Mouse (Mus musculus) C2C12 (cell line): ENCODE measurements around the gene Ap5m1. TPM values are rescaled to one million over a fixed set of nuclear protein-coding genes. Genes with fewer than 3 reads are reported as not detected.
"Not testable (repeated sequence)": the region's sequence is repeated elsewhere in the genome, so short reads cannot be mapped to it uniquely, and the experiment has no call there.

ENCODE experiments used
- H3K27me3 ChIP-seq: one replicate; pipeline ENCODE4 v1.6.1; 2011; ENCODE audit not compliant: control insufficient read depth, insufficient read depth, insufficient read length
- H3K36me3 ChIP-seq: one replicate; pipeline ENCODE4 v1.6.1; 2011; ENCODE audit not compliant: control insufficient read depth, insufficient read depth
- H3K4me3 ChIP-seq: one replicate; pipeline ENCODE4 v1.5.1; 2011; ENCODE audit warnings: mild to moderate bottlenecking, control low read depth; ENCODE audit not compliant: poor library complexity, insufficient read depth, severe bottlenecking
- H3K79me2 ChIP-seq: one replicate; pipeline ENCODE4 v1.6.1; 2011; ENCODE audit not compliant: control insufficient read depth, insufficient read depth
- H3K79me3 ChIP-seq: one replicate; pipeline ENCODE4 v1.6.1; 2011; ENCODE audit warnings: low read depth, control low read depth
- H3ac ChIP-seq: one replicate; pipeline ENCODE3; 2011; ENCODE audit warnings: low read depth; ENCODE audit not compliant: control insufficient read depth, insufficient read length
- CEBPB ChIP-seq: IDR thresholded peaks from one replicate; pipeline ENCODE4 v1.6.1; 2011; ENCODE audit warnings: low read depth, mild to moderate bottlenecking, control low read depth, moderate library complexity
- CTCF ChIP-seq: IDR thresholded peaks from one replicate; pipeline ENCODE4 v1.5.1; 2011; ENCODE audit not compliant: control insufficient read depth, insufficient read depth, insufficient read length
- FOSL1 ChIP-seq: IDR thresholded peaks from one replicate; pipeline ENCODE4 v1.8.0; 2011; ENCODE audit warnings: mild to moderate bottlenecking, low read length; ENCODE audit not compliant: poor library complexity, insufficient read depth, severe bottlenecking
- MAX ChIP-seq: IDR thresholded peaks from one replicate; pipeline ENCODE4 v1.6.1; 2011; ENCODE audit warnings: mild to moderate bottlenecking, control low read depth
- MYOD1 ChIP-seq: IDR thresholded peaks from one replicate; pipeline ENCODE4 v1.6.1; 2011; ENCODE audit warnings: low read depth; ENCODE audit not compliant: control insufficient read depth, insufficient read length
- MYOG ChIP-seq: IDR thresholded peaks from one replicate; pipeline ENCODE4 v1.6.1; 2011; ENCODE audit not compliant: control insufficient read depth, insufficient read length; ENCODE audit errors: extremely low read depth
- USF1 ChIP-seq: IDR thresholded peaks from one replicate; pipeline ENCODE4 v1.6.1; 2011; ENCODE audit warnings: low read depth, mild to moderate bottlenecking, control low read depth, moderate library complexity
- polyA plus RNA-seq: library from polyadenylated mRNA; unstranded; fragments of >200 nt; fragmentation: generic; extraction: Trizol; gene quantifications from one replicate; pipeline ENCODE4 v1.2.1, GENCODE M21; 2012; ENCODE audit warnings: missing spikeins

The Ap5m1 gene
- polyA plus RNA-seq, 1 experiment: 2.3 TPM

- no peaks in the 10 kb centered on the region for H3K27me3 ChIP-seq
- H3K79me2 ChIP-seq: no peaks in the 10 kb centered on the region
- TF ChIP-seq FOSL1: no peak
- no peak for TF ChIP-seq MAX
- no peak for TF ChIP-seq CEBPB
- TF ChIP-seq MYOG: no peak
- TF ChIP-seq CTCF: no peak
- TF ChIP-seq MYOD1: no peak
- no peak for TF ChIP-seq USF1
- H3K4me3 ChIP-seq: no peak overlapping the region
- peaks cover 16% of the 10 kb centered on the region for H3K36me3 ChIP-seq
- no peaks in the 10 kb centered on the region for H3K79me3 ChIP-seq
- H3ac ChIP-seq: no peak overlapping the region
These were observed 24.2 kb downstream of the Ap5m1 start for GRCm38 (mm10) chr14:49090102-49090501.

- Histone ChIP-seq H3K79me3 (no peaks in the 10 kb centered on the region), H3K79me2 (no peaks in the 10 kb centered on the region), H3ac (no peak overlapping the region), H3K27me3 (no peaks in the 10 kb centered on the region), H3K36me3 (peaks cover 15% of the 10 kb centered on the region), H3K4me3 (no peak overlapping the region)
- TF ChIP-seq USF1 (no peak), MAX (no peak), MYOD1 (no peak), CEBPB (no peak), FOSL1 (no peak), CTCF (no peak)
These were observed 25.4 kb downstream of the Ap5m1 start for GRCm38 (mm10) chr14:49091277-49091676.

- H3K36me3 ChIP-seq: peaks cover 11% of the 10 kb centered on the region
- not testable (repeated sequence) for H3ac ChIP-seq, H3K79me3 ChIP-seq, H3K79me2 ChIP-seq, H3K27me3 ChIP-seq, H3K4me3 ChIP-seq
These were observed 25.9 kb downstream of the Ap5m1 start for GRCm38 (mm10) chr14:49091755-49092154.

- TF ChIP-seq MAX (no peak), MYOD1 (no peak)
- H3K79me3 ChIP-seq: no peaks in the 10 kb centered on the region
- no peaks in the 10 kb centered on the region for H3K36me3 ChIP-seq
These were observed 52.5 kb downstream of the Ap5m1 start for GRCm38 (mm10) chr14:49118381-49118780.

GRCm38 (mm10) chr14:49121723-49122122 lies 55.8 kb downstream of the Ap5m1 start:
- no peak overlapping the region for H3K4me3 ChIP-seq
- TF ChIP-seq CEBPB (no peak), FOSL1 (no peak), CTCF (no peak), USF1 (no peak), MYOD1 (no peak), MAX (no peak), MYOG (no peak)
- H3K79me2 ChIP-seq: no peaks in the 10 kb centered on the region
- H3K79me3 ChIP-seq: no peaks in the 10 kb centered on the region
- H3K36me3 ChIP-seq: no peaks in the 10 kb centered on the region
- peaks cover 4% of the 10 kb centered on the region for H3K27me3 ChIP-seq
- H3ac ChIP-seq: no peak overlapping the region

More at GRCm38 (mm10) chr14:49118381-49118780, 52.5 kb downstream of the Ap5m1 start:
- H3ac ChIP-seq: no peak overlapping the region
- H3K79me2 ChIP-seq: no peaks in the 10 kb centered on the region
- no peak overlapping the region for H3K4me3 ChIP-seq
- H3K27me3 ChIP-seq: no peaks in the 10 kb centered on the region

- TF ChIP-seq MAX (no peak), FOSL1 (no peak)
- Histone ChIP-seq H3K79me2 (no peaks in the 10 kb centered on the region), H3K36me3 (no peaks in the 10 kb centered on the region), H3ac (no peak overlapping the region), H3K4me3 (no peak overlapping the region), H3K79me3 (no peaks in the 10 kb centered on the region), H3K27me3 (peaks cover 11% of the 10 kb centered on the region)
These were observed 61.4 kb downstream of the Ap5m1 start for GRCm38 (mm10) chr14:49127162-49127779.
